Mouse (Mus musculus) brain, embryonic 14.5 days (tissue): ENCODE measurements around the gene Ccdc159.

ENCODE experiments used
- CTCF ChIP-seq: fragments of 200-500 bp; IDR thresholded peaks from 2 replicates; pipeline ENCODE4 v1.5.1; 2012; ENCODE audit warnings: inconsistent platforms, mild to moderate bottlenecking, moderate library complexity, borderline replicate concordance; ENCODE audit not compliant: insufficient read depth, insufficient read length; ENCODE audit errors: extremely low read depth
- POLR2A ChIP-seq: fragments of 200-500 bp; IDR thresholded peaks from 2 replicates; pipeline ENCODE4 v1.6.1; 2012; ENCODE audit warnings: mild to moderate bottlenecking, inconsistent platforms, borderline replicate concordance; ENCODE audit not compliant: poor library complexity, insufficient read depth, insufficient read length, severe bottlenecking; ENCODE audit errors: extremely low read depth

GRCm38 (mm10) chr9:21953600-21953999 lies 26.3 kb downstream of the Ccdc159 start:
- TF ChIP-seq CTCF (no peak), POLR2A (no peak)
